Mouse (Mus musculus) heart, postnatal 0 days (tissue): Measurements from ENCODE around the gene Adrm1.

Source experiments
- CTCF ChIP-seq: IDR thresholded peaks from 2 replicates; pipeline ENCODE4 v1.5.1; 2016; ENCODE audit warnings: antibody characterized with exemption, control low read depth, low read depth
- EP300 ChIP-seq: IDR thresholded peaks from 2 replicates; pipeline ENCODE4 v1.6.1; 2016; ENCODE audit warnings: antibody characterized with exemption, low read depth

DNA sequence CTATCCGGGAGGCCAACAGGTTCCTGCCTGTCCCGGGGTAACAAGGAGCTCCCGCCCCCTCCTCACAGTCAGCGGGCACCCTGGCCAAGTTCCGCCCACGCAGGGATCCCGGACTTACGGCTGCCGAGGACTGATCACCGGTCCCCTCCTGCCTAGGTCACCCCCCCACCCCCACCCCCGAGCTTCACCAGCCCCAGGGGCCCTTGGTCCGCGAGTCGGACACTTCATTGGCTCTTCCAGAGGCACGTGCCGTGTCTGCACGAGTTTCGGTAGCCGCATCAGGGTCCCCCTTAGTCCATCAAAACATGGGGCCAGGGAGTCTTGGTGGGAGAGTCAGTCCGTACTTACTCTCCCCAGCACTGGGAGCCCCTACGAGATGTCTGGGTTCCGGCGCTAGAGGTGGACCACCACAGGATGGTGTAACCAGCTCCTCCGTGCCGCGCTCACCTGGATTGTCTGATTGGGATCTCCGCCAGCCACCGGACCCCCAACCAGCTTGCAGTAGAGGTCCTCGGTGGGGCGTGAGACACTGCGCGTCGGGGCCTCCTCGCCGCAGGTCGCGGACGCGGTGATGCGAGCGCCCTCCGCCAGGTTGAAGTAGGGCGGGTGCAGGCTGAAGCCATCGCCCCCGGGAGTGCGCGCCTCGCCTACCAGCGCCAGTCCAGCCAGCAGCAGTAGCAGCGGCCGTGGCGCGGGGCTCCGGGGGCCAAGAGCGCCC lies 53.9 kb downstream of the Adrm1 start:
- TF ChIP-seq CTCF (no peak), EP300 (no peak)
